Mouse (Mus musculus) olfactory bulb, adult 2 months (tissue): ENCODE data around the gene Foxb2. TPM values are rescaled to one million over a fixed set of nuclear protein-coding genes. Genes with fewer than 3 reads are reported as not detected.

Experiments
- H3K27ac ChIP-seq: fragments of 200-500 bp; 2 replicates; pipeline ENCODE4 v1.5.1; 2012; ENCODE audit warnings: low read depth, low read length; ENCODE audit not compliant: insufficient read depth
- H3K4me1 ChIP-seq: fragments of 200-500 bp; 2 replicates; pipeline ENCODE4 v1.6.1; 2012; ENCODE audit warnings: low read length; ENCODE audit not compliant: control insufficient read depth, insufficient read depth
- H3K4me3 ChIP-seq: fragments of 200-500 bp; 2 replicates; pipeline ENCODE4 v1.5.1; 2012; ENCODE audit warnings: mild to moderate bottlenecking, low read depth, low read length, moderate library complexity; ENCODE audit not compliant: insufficient read depth
- CTCF ChIP-seq: fragments of 200-500 bp; IDR thresholded peaks from 2 replicates; pipeline ENCODE4 v1.5.1; 2012; ENCODE audit warnings: low read depth, mild to moderate bottlenecking, low read length, moderate library complexity; ENCODE audit not compliant: insufficient read depth
- POLR2A ChIP-seq: fragments of 200-500 bp; IDR thresholded peaks from 2 replicates; pipeline ENCODE4 v1.6.1; 2012; ENCODE audit warnings: mild to moderate bottlenecking, low read depth, low read length, moderate library complexity; ENCODE audit not compliant: insufficient read depth
- WGBS: fragments of 180-500 bp; shearing (Covaris S2); methylation state at CpG from one replicate; pipeline ENCODE4 v1.1.7; 2018; 5-methylcytosine and 5-hydroxymethylcytosine counted together
- polyA plus RNA-seq: library from polyadenylated mRNA; stranded (reverse); fragments of >200 nt; gene quantifications from 2 replicates; pipeline ENCODE4 v1.2.4, GENCODE M21; 2012; ENCODE audit warnings: low replicate concordance; ENCODE audit not compliant: missing spikeins, insufficient read depth, insufficient read length

The Foxb2 gene
- not detected in 2 replicates for polyA plus RNA-seq

DNA sequence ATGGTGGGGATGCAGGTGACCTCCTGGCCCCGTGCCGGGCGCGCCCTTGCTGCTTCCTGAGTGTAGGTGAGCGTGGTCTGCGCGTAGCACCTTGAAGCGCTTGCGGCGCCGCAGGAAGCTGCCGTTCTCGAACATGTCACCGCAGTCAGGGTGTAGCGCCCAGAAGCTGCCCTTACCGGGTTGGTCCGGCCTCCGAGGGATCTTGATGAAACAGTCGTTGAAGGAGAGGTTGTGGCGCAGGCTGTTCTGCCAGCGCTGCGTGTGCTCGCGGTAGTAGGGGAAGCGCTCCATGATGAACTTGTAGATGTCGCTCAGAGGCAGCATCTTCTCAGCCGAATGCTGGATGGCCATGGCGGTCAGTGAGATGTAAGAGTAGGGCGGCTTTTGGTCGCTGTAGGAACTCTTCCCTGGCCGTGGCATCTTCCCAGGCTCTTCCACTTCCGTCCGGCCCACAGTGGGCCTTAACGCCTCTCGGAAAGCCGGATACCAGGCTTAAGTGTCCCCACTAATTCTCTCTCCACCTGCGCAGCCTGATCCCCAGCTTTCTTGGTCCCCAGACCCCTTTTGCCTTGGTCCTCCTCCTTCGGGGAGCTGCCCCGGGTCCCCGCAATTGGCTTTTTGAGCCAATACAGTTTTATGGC lies at the start of gene Foxb2:
Gene Foxb2 (minus strand): TSS at position 585 of the 641 bp plus-strand sequence.
- 3% methylated on average over 40 of the region's 40 CpGs for WGBS
- TF ChIP-seq POLR2A, result no peak
- TF ChIP-seq CTCF, result no peak
- no peak within 1 kb of the TSS for H3K27ac ChIP-seq
- peak within 1 kb of the TSS; percentile 3 for H3K4me3 ChIP-seq
- peaks cover 27% of the 10 kb centered on the region for H3K4me1 ChIP-seq

DNA sequence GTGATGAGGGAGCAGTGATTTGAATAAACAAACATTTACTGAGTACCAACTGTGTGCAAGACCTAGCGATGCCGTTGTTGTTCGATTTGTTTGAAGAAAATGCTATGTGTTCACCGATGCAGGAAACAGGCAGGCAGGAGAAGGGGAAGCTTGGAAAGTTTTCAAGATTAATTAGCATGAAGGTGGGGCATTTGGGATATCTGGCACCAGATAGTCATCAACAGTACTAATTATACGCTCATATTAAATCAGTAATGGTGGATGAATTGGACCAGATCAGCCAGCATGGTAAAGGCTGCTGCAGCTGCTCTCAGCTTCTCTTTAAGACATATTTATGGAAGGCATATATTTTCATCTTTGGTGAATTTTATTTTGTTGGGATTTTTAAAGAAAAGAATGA lies 37.9 kb upstream of the Foxb2 start:
- H3K4me3 ChIP-seq, result no peak overlapping the region
- no peaks in the 10 kb centered on the region for H3K4me1 ChIP-seq
- WGBS, result 32% methylated on average over 5 of the region's 5 CpGs
- TF ChIP-seq POLR2A, result no peak
- TF ChIP-seq CTCF, result no peak
- H3K27ac ChIP-seq, result no peak overlapping the region

DNA sequence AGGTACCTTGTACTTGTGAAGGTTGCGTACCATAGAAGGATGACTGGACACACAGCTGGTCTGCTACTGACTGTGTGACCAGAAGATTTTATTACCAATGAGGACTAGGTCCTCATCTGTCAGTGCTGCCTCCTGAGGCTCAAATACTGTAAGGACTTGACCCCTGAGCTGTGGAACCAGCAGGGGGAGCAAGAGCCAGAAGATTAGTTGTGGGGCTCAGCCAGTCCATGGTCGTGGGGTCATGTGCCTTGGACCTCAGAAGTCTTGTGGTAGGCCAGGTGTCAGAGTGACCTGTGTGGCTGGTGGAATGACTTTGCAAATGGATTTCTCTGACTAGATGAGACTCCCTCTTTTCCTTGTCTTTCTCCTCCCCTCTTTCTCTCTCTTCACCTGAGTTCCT lies 29.5 kb upstream of the Foxb2 start:
- TF ChIP-seq POLR2A (no peak), CTCF (no peak)
- 80% methylated on average over 2 of the region's 2 CpGs for WGBS
- Histone ChIP-seq H3K4me1 (peaks cover 5% of the 10 kb centered on the region; the same call in 1 of the 2 replicates), H3K27ac (no peak overlapping the region), H3K4me3 (no peak overlapping the region)

DNA sequence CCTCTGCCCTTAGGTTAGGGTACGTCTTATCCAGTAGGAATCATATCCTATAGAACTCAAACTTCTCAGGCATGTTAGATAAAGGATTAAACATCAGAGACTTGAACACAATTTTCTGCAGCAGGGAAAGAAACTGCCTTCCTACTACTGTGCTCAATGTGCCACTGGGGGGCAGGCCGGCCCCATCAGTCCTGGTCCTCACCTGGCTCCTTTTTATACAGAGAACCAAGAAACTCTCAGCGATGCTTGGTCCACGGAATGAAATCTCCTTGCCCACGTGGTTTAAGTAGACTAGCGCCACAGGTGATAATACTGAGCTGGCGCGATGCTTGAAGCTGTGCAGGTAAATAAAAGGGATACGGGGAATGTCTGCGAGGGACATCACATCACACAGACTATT lies 26.1 kb upstream of the Foxb2 start:
- Histone ChIP-seq H3K4me3 (no peak overlapping the region), H3K27ac (no peak overlapping the region), H3K4me1 (peaks cover 5% of the 10 kb centered on the region; the same call in 1 of the 2 replicates)
- TF ChIP-seq POLR2A, result no peak
- 57% methylated on average over 10 of the region's 10 CpGs for WGBS

DNA sequence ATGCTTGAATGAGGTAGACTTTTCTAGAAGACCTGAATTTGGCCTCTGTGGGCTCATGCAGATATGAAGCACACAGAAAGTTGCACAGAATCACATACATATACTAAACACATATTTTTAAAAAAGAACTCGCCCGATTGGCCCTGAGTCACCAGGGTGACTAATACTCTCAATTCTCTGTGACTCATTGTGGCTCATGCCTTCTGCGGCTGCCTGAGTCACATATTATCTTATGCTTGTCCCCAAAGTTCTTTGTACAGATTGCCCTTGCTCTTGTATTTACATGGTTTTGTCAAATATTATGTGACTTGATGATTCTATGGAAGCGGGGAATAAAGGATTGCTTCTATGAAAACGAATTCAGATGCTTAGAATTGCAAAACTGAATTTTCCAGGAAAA lies 25.0 kb upstream of the Foxb2 start:
- TF ChIP-seq CTCF (no peak), POLR2A (no peak)
- 47% methylated on average over 5 of the region's 5 CpGs for WGBS

DNA sequence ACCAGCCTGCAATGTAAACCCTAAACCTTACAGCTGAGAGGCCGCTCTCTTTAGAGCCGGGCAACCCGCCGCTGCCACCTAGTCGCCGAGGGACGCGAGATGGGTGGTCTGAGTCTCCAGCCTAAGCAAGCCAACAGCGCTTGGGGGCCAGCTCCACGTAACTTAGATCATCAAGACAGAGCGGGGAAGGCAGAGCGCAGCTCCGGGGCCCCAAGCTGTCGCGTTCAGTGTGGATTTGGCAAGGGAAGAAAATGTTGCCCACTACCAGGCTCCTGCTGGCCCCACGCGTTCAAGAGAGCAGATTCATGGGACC lies 2.8 kb upstream of the Foxb2 start:
- WGBS, result 2% methylated on average over 17 of the region's 17 CpGs
- TF ChIP-seq POLR2A (no peak), CTCF (no peak)
- peaks cover 27% of the 10 kb centered on the region for H3K4me1 ChIP-seq
- H3K27ac ChIP-seq, result no peak overlapping the region
- no peak overlapping the region for H3K4me3 ChIP-seq

More for the DNA sequence above, 25.0 kb upstream of the Foxb2 start:
- peaks cover 5% of the 10 kb centered on the region; the same call in 1 of the 2 replicates for H3K4me1 ChIP-seq
- no peak overlapping the region for H3K4me3 ChIP-seq
- H3K27ac ChIP-seq, result 0 out of 2 replicates have a peak overlapping the region, but pooled peaks have one; percentile 29

DNA sequence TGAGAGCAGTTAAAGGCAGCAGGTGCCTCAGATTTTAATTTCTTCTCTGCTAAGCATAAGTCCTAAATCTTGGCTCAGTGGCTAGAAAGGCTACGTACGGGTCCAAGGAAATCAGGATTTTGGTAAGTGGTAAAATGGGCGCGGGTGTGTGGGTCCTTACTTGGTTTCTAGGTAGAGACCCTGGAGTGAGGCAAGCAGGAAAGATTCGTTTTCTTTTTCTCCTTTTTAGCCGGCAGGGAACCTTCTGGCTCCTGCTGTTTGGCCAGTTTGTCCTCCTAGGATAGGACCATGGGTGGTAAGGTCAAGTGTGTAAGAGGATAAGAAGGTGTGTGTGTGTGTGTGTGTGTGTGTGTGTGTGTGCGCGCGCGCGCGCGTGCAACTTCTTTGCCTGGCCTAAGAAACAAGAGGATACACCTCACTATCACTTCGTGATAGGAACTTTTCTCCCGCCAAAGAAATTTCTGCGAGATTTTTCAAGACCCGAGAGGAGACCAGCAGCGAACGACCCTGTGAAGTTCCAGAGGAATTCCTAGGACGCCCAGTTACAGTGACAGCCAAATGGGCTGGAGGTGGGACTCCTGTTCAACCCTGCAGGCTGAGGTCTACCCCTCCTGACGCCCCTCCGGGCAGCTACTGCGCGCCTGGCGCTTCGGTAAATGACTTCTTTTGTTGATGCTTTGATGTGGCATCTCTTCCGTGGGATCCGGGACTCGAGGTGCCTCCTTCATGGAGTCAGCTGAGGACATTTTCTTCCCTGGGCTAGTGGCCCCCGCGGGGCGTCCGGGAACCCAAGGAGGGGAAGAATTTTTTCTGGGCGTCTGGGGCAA lies 2.2 kb upstream of the Foxb2 start:
- no peak for TF ChIP-seq CTCF
- no peak for TF ChIP-seq POLR2A
- Histone ChIP-seq H3K4me3 (no peak overlapping the region), H3K4me1 (peaks cover 27% of the 10 kb centered on the region), H3K27ac (no peak overlapping the region)
- 4% methylated on average over 34 of the region's 34 CpGs for WGBS

DNA sequence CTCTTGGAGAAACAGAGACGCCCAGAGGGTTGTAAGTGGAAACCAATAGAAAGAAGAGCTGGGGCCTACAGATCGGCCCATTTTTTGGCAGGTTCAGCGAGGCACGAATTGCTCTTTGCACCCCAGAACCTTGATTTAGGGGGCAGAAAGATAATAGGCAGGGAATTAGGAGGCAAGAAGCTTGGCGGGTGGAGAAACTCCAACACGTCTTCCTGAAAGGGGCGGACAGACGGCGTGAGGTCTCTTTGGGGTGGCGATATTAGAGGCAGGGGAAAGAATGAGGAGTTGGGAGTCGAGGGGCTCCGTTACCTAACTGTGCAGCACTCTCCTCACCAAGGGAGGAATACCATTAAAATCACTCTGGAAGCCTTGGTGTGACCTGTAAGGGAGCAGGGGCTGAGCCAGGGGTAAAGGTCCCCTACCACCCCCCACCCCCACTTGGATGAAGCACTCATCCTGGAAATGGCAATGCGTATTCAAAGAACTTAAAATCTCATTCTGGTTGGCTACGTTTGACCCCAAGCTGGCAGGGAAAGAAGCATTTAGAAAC lies 1.5 kb upstream of the Foxb2 start:
- H3K4me3 ChIP-seq, result no peak overlapping the region
- 9% methylated on average over 14 of the region's 14 CpGs for WGBS
- peaks cover 27% of the 10 kb centered on the region for H3K4me1 ChIP-seq
- no peak overlapping the region for H3K27ac ChIP-seq
- TF ChIP-seq POLR2A, result no peak
- no peak for TF ChIP-seq CTCF
